ENCODE assay signal across 27 mouse cellular contexts in genomic region chr12:118401377-118401776, GRCm38 (mm10).
DNase-seq lines count a peak whose midpoint lies in the region; ATAC-seq lines count a peak whose summit lies in the region.
"Had no signal": no experiment of that assay in that cellular context is flagged by ENCODE, and none has a peak within 500 bp of the region (broad histone marks: within the 10 kb centered on the region; RNA-seq: fewer than 3 reads in every experiment).

No protein-coding gene starts in this region.

- ATAC-seq in megakaryocyte-erythroid progenitor cell, adult 5-6 weeks (replicated peaks; ENCODE audit: low FRiP score, low TSS enrichment, poor library complexity, severe bottlenecking): peak; percentile 67
- no peak for ATAC-seq in heart, embryonic 12.5 days (ENCODE audit: insufficient number of reproducible peaks, low FRiP score)
- ATAC-seq: forebrain, embryonic 13.5 days; forebrain, embryonic 16.5 days; hindbrain, embryonic 16.5 days had no signal

- H3K27me3 ChIP-seq in heart, embryonic 12.5 days (replicated peaks): no peaks in the 10 kb centered on the region
- H3K27me3 ChIP-seq: CH12.LX; heart, embryonic 15.5 days; hindbrain, embryonic 13.5 days had no signal

- peak; percentile 1 for DNase-seq in kidney, postnatal 14 days
- DNase-seq in kidney, postnatal 25 days: no peak
- peak; percentile 18 for DNase-seq in Muller cell, postnatal 12 days (ENCODE audit: inconsistent ontology term)
- no peak for DNase-seq in gastrocnemius, adult 18-20 months (ENCODE audit: low spot score)
- DNase-seq: adrenal gland, adult 2 months; adrenal gland, postnatal 14 days; B cell, adult 2 months; cerebellum, adult 11-12 months; cerebellum, adult 8-10 months; cerebellum, postnatal 10 days; gastrocnemius, adult 2 months; gastrocnemius, postnatal 14 days; heart, adult 11 months; heart, postnatal 10 days; heart, postnatal 36 days had no signal

- no peak overlapping the region for H3K4me2 ChIP-seq in heart, embryonic 12.5 days
- H3K4me2 ChIP-seq: forebrain, embryonic 13.5 days; heart, embryonic 11.5 days; heart, embryonic 15.5 days; hindbrain, embryonic 13.5 days had no signal

- H3K27ac ChIP-seq in heart, embryonic 12.5 days (ENCODE audit: poor library complexity, severe bottlenecking): no peak overlapping the region
- H3K27ac ChIP-seq: forebrain, embryonic 10.5 days; forebrain, embryonic 13.5 days; gastrocnemius, adult 2 months; heart, embryonic 15.5 days; hindbrain, embryonic 10.5 days; hindbrain, embryonic 13.5 days had no signal

- no peak overlapping the region for H3K9ac ChIP-seq in heart, embryonic 12.5 days
- H3K9ac ChIP-seq: forebrain, embryonic 13.5 days; heart, embryonic 15.5 days; hindbrain, embryonic 13.5 days had no signal

- H3K36me3 ChIP-seq in heart, embryonic 12.5 days: no peaks in the 10 kb centered on the region
- H3K36me3 ChIP-seq: forebrain, embryonic 10.5 days; G1E; heart, embryonic 15.5 days; hindbrain, embryonic 10.5 days; hindbrain, embryonic 13.5 days had no signal

- no peak overlapping the region for H3K4me3 ChIP-seq in heart, embryonic 12.5 days
- H3K4me3 ChIP-seq: forebrain, embryonic 10.5 days; forebrain, embryonic 13.5 days; gastrocnemius, adult 2 months; heart, embryonic 15.5 days; hindbrain, embryonic 10.5 days; hindbrain, embryonic 13.5 days had no signal

- H3K9me3 ChIP-seq in heart, embryonic 12.5 days (replicated peaks): no peaks in the 10 kb centered on the region
- H3K9me3 ChIP-seq: forebrain, embryonic 10.5 days; forebrain, embryonic 13.5 days; G1E; heart, embryonic 15.5 days; hindbrain, embryonic 10.5 days; hindbrain, embryonic 13.5 days had no signal

- no peaks in the 10 kb centered on the region for H3K4me1 ChIP-seq in heart, embryonic 12.5 days (replicated peaks)
- H3K4me1 ChIP-seq: heart, embryonic 15.5 days; hindbrain, embryonic 10.5 days; hindbrain, embryonic 13.5 days had no signal

Comparison
In these comparisons a context has a peak if more than half of its experiments do, and no peak if none do; other contexts are left out.
1. DNase-seq: peak in kidney, postnatal 14 days (single experiment) and Muller cell, postnatal 12 days (single experiment); none in kidney, postnatal 25 days (0 of 2) and gastrocnemius, adult 18-20 months (single experiment).